Mouse (Mus musculus): ENCODE data around the gene Gm4131.

The Gm4131 gene

DNA sequence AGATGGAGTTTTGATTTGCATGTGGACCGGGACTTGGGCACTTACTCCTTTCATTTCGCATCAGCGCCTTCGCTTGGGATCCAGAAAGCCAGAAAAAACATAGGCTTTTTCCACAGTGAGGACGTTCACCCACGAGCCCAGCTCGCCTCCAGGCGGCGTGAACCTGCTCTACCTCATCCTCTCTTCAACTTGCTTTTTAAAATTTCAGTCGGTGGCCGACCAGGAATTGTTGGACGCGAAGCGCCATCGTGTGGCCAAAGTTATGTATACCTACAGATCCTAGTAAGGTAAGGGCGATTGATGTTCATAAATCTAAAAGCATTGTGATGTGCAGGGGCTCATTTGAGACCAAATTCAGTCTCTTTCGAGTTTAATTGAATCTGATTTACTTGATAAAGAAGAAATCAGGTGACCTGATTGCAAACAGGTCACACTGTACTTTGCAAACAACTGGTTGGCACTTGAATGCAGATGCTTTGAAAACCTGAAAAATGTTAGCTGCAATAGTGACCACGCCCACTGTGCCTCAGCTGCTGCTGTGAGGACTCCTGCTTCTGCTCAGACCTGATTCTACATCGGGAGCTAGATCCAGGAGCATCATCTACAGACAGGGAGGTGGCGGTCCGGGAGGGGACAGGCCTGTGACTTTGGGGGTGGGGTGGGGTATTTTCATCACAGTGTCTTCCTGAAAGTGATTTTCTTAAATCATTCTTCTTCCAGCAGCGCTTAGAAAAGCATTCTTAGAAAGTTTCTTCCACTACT, 109.1 kb downstream of the Gm4131 start:
- peak; percentile 42 for DNase-seq (ENCODE audit: low read depth, low spot score)

DNA sequence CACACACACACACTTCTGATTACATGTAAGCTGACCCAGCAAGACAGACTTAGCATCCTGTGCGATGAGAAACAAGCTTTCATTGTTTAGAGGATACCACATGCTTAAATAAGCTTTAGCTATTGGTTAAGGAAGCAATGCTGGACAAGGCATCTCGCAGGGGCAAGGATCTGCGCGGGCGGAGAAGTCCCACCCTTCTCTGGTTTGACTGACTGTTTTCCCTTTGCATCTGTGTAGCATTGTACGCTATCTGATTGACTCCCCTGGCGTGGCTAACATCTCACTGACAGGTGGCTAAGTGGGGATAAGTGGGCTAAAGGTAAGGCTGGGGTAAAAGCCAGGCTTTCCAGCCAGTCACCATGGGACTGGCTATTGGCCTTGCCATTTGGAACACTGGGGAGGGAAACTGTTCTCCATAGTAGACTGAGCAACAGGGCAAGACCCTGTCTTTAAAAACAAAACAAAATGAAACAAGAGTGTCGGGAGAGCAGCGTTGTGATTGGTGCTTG, 110.4 kb downstream of the Gm4131 start, which contains the start of gene Gucy1b2:
Gene Gucy1b2, minus strand, starts transcription at position 51 of the 509 bp plus-strand sequence.
- DNase-seq (ENCODE audit: low read depth, low spot score): no peak

- DNase-seq (ENCODE audit: low read depth, low spot score): no peak
Measured at GRCm38 (mm10) chr14:62455570-62455879, 111.2 kb downstream of the Gm4131 start.

GRCm38 (mm10) chr14:62454760-62455569, 111.8 kb downstream of the Gm4131 start:
- DNase-seq (ENCODE audit: low read depth, low spot score): no peak

- no peak for DNase-seq (ENCODE audit: low read depth, low spot score)
Measured at GRCm38 (mm10) chr14:62454136-62454535, 112.6 kb downstream of the Gm4131 start.

- no peak for DNase-seq (ENCODE audit: low read depth, low spot score)
Measured at GRCm38 (mm10) chr14:62453276-62453675, 113.4 kb downstream of the Gm4131 start.

GRCm38 (mm10) chr14:62450706-62451105, 116.0 kb downstream of the Gm4131 start:
- no peak for DNase-seq (ENCODE audit: low read depth, low spot score)

DNA sequence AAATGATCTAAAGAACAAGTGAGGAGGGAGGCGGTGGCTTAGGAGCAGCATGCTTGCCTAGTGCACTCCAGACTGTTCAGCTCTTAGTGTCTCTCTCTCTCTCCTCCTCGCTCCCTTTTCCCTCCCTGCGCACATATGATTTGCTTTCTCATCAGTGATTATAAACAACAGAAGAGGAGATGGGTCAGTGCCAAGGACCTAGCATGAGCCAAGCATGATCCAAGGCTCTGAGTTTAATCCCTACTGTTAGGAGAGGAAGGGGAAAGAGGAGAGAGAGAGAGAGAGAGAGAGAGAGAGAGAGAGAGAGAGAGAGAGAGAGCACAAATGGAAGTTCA, 119.5 kb downstream of the Gm4131 start:
- DNase-seq (ENCODE audit: low read depth, low spot score): no peak

DNA sequence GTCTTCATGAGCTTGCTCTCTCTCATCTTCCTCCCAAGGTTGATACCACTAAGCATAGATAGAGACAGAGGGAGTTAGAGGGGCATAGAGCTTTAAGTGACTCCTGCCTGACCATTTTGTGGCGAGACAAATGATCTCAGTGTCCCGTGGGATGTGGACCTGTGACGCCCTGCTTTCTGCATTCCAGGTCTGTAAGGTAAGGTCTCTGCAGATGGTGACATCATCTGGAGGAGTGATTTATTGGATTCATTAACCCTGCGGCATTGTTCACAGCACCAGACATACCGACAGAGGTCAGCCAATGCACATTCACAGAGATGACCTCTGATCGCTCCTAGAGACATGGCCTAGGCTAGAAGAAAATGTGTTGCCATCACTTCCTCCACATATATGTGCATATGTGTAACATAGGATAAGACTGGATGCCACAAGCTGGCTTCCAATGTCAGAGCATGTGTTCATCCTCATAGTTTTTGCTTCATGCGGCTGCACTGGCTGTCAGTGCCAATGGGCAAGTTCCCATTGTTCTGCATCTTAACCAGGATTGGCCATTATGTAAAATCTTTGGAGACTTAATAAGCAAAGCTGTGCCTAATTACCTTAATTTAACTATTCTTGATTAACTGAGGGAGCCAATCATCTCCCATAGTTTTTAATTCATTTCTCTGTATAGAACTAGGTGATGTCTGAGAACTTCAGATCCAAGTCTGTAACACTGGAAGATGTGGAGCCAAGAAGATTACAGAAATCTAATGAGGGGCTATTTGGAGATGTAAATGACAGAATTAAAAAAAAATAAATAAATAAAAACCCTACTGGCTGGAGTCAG, 120.1 kb downstream of the Gm4131 start:
- DNase-seq (ENCODE audit: low read depth, low spot score): no peak

DNA sequence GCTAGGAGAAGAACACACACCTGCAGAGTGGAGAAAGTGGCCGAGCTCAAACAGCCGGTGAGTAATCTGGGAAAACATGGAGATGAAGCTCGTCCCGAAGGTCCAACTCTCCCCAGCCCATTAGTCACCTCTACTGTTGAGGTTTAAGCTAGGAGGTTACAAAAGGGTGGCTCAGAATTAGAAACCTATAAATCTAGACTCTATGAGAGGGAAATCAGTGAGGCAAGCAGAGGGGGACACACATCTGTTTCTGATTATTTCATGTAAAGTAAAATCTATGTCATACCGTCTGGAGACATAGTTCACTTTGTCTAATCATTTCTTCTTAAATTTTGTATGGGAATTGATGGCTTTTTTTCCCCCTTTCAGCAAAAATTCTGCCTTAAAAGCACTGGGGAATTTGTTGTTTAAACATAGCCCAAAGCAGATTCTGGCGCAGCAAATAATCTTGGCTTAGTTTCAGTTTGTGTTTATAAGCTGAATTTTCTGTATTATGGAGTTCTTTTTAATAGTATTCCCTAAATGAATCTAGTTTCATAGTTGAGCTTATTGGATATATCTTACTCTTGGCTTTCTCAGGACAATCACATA, 122.8 kb downstream of the Gm4131 start:
- no peak for DNase-seq (ENCODE audit: low read depth, low spot score)

DNA sequence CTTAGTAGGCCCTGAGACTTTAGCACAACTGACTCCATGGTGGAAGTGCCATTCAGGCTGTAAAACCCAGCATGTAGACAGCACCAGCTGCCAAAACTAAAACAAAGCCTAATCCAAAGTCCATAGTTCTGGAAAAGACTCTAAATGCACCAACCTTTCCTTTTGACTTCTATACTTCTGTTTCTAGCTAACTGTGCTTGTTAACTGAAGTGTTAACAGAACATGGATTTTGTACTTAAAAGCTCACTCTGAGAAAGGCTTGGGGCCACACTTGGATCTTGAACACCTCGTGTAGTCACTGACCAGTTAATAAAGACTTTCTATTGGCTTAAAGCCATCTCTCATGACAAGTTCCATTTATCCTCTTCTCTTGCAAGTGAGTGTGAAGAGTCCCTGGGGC, 123.8 kb downstream of the Gm4131 start:
- no peak for DNase-seq (ENCODE audit: low read depth, low spot score)

DNA sequence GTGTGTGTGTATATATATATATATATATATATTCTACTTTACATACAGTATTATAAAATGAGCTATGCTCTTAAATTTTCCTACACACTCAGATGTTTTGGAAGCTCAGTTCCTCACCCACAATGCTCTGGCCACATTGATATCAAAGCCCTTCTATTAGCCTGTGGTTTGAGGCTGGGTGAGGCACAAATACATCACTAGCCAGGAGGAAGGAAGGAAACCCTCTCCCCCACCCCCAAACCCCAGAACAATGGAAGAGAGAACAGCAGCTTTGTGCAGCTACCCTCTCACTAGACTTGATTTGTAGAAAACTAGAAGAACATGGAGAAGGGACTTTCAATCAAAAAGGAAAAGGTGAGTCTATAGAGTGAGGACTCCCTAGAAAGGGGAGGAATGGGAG, 126.7 kb downstream of the Gm4131 start:
- no peak for DNase-seq (ENCODE audit: low read depth, low spot score)

GRCm38 (mm10) chr14:62438236-62438635, 128.5 kb downstream of the Gm4131 start:
- DNase-seq (ENCODE audit: low read depth, low spot score): no peak

DNA sequence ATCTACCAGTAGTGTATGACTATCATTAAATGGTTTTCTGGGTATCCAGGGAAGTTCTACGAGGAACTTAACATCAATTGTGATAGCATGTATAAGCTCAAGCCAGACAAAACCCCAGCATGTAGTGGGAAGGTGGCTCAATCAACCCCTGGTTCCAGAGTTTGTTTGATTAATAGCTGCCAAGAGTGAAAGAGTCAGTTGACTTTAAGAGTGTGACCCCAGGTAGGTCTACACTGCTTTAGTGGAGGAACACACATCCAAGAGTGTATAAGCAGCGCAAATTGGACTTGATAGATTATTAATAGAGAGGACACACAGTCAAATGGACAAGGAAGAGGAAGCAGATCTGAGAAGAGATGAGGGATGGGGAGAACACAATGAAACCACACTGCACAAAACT, 128.9 kb downstream of the Gm4131 start:
- DNase-seq (ENCODE audit: low read depth, low spot score): no peak

GRCm38 (mm10) chr14:62425277-62425691, 141.4 kb downstream of the Gm4131 start:
- no peak for DNase-seq (ENCODE audit: low read depth, low spot score)

GRCm38 (mm10) chr14:62422265-62422664, 144.5 kb downstream of the Gm4131 start:
- no peak for DNase-seq (ENCODE audit: low read depth, low spot score)

GRCm38 (mm10) chr14:62417501-62417900, 149.2 kb downstream of the Gm4131 start:
- no peak for DNase-seq (ENCODE audit: low read depth, low spot score)

GRCm38 (mm10) chr14:62416742-62417134, 150.0 kb downstream of the Gm4131 start:
- DNase-seq (ENCODE audit: low read depth, low spot score): no peak

GRCm38 (mm10) chr14:62416007-62416741, 150.5 kb downstream of the Gm4131 start:
- no peak for DNase-seq (ENCODE audit: low read depth, low spot score)

All from retina, adult 2 months (tissue).